Mouse (Mus musculus) E14TG2a.4 (cell line): ENCODE measurements around the gene Sf3a2.

ENCODE experiments used
- CTCF ChIP-seq: conservative IDR thresholded peaks from 2 replicates; pipeline ENCODE4 v1.5.1; 2014; ENCODE audit warnings: low read length
- NANOG ChIP-seq: IDR thresholded peaks from 2 replicates; pipeline ENCODE4 v1.6.1; 2014; ENCODE audit warnings: borderline replicate concordance, low read length, mixed read lengths
- POU5F1 ChIP-seq: IDR thresholded peaks from 2 replicates; pipeline ENCODE4 v1.6.1; 2014; ENCODE audit warnings: low read length, borderline replicate concordance

GRCm38 (mm10) chr10:80829359-80830278, 31.6 kb downstream of the Sf3a2 start:
- TF ChIP-seq CTCF: no peak
- no peak for TF ChIP-seq POU5F1
- TF ChIP-seq NANOG: no peak
